Mouse (Mus musculus): Measurements from ENCODE around the gene Sik3. TPM values are rescaled to one million over a fixed set of nuclear protein-coding genes. Genes with fewer than 3 reads are reported as not detected.

Gene Sik3
- 10.6 and 10.8 TPM in 2 replicates for polyA plus RNA-seq (2014; fragmentation: Nextera tagmentation; extraction: Ambion mirVana)

- no peaks in the 10 kb centered on the region for H3K9me3 ChIP-seq (ENCODE audit: control insufficient read depth, low read length)
- H3K4me3 ChIP-seq (ENCODE audit: low read depth, low read length) = peak within 1 kb of the TSS; percentile 96
- H3K27me3 ChIP-seq (ENCODE audit: control insufficient read depth, insufficient read depth, low read length) = no peaks in the 10 kb centered on the region
- peak within 1 kb of the TSS; percentile 82 for H3K27ac ChIP-seq (replicated peaks; ENCODE audit: low read depth, low read length)
- peak within 1 kb of the TSS; percentile 95 for H3K4me2 ChIP-seq (ENCODE audit: low read depth, severe bottlenecking)
- peak; percentile 85 for ATAC-seq (ENCODE audit: insufficient number of reproducible peaks, low FRiP score, low TSS enrichment, low read depth)
- peaks cover 26% of the 10 kb centered on the region for H3K4me1 ChIP-seq (ENCODE audit: control insufficient read depth, insufficient read depth, low read length)
- WGBS = 3% methylated on average over 42 of the region's 78 CpGs
- peak within 1 kb of the TSS; percentile 93 for H3K9ac ChIP-seq (ENCODE audit: low read length)
- peak; percentile 95 for DNase-seq (ENCODE audit: low spot score)
- no peaks in the 10 kb centered on the region for H3K36me3 ChIP-seq (ENCODE audit: control insufficient read depth, insufficient read depth, low read length)
Observed at GRCm38 (mm10) chr9:46012091-46013008, at the start of gene Sik3, which contains the start of gene Pafah1b2. Gene Sik3 (plus strand): TSS chr9:46012820. Gene Pafah1b2 (minus strand): TSS chr9:46012690.

GRCm38 (mm10) chr9:45963577-45963976 is 49.0 kb upstream of the Sik3 start:
- ATAC-seq (ENCODE audit: insufficient number of reproducible peaks, low FRiP score, low TSS enrichment, low read depth) (no peak), DNase-seq (ENCODE audit: low spot score) (no peak)
- no peak overlapping the region for H3K4me3 ChIP-seq (ENCODE audit: low read depth, low read length)
- H3K27me3 ChIP-seq (ENCODE audit: control insufficient read depth, insufficient read depth, low read length) = no peaks in the 10 kb centered on the region
- H3K4me1 ChIP-seq (ENCODE audit: control insufficient read depth, insufficient read depth, low read length) = no peaks in the 10 kb centered on the region
- WGBS = 94% methylated on average over 6 of the region's 6 CpGs
- no peak overlapping the region for H3K9ac ChIP-seq (ENCODE audit: low read length)
- H3K27ac ChIP-seq (replicated peaks; ENCODE audit: low read depth, low read length) = no peak overlapping the region
- H3K9me3 ChIP-seq (ENCODE audit: control insufficient read depth, low read length) = no peaks in the 10 kb centered on the region
- H3K4me2 ChIP-seq (ENCODE audit: low read depth, severe bottlenecking) = no peak overlapping the region
- H3K36me3 ChIP-seq (ENCODE audit: control insufficient read depth, insufficient read depth, low read length) = peaks cover 15% of the 10 kb centered on the region; the same call in 1 of the 2 replicates

- WGBS = 79% methylated on average over 2 of the region's 2 CpGs
- Histone ChIP-seq H3K27ac (replicated peaks; ENCODE audit: low read depth, low read length) (no peak overlapping the region), H3K4me1 (ENCODE audit: control insufficient read depth, insufficient read depth, low read length) (no peaks in the 10 kb centered on the region), H3K27me3 (ENCODE audit: control insufficient read depth, insufficient read depth, low read length) (no peaks in the 10 kb centered on the region), H3K36me3 (ENCODE audit: control insufficient read depth, insufficient read depth, low read length) (peaks cover 17% of the 10 kb centered on the region; the same call in 1 of the 2 replicates), H3K4me3 (ENCODE audit: low read depth, low read length) (no peak overlapping the region), H3K4me2 (ENCODE audit: low read depth, severe bottlenecking) (no peak overlapping the region), H3K9ac (ENCODE audit: low read length) (no peak overlapping the region), H3K9me3 (ENCODE audit: control insufficient read depth, low read length) (no peaks in the 10 kb centered on the region)
- ATAC-seq (ENCODE audit: insufficient number of reproducible peaks, low FRiP score, low TSS enrichment, low read depth) (no peak), DNase-seq (ENCODE audit: low spot score) (no peak)
Observed at GRCm38 (mm10) chr9:45976884-45977283, 35.7 kb upstream of the Sik3 start.

GRCm38 (mm10) chr9:45979778-45980177 is 32.8 kb upstream of the Sik3 start:
- Histone ChIP-seq H3K4me1 (ENCODE audit: control insufficient read depth, insufficient read depth, low read length) (peaks cover 2% of the 10 kb centered on the region; the same call in 1 of the 2 replicates), H3K4me2 (ENCODE audit: low read depth, severe bottlenecking) (no peak overlapping the region), H3K27me3 (ENCODE audit: control insufficient read depth, insufficient read depth, low read length) (no peaks in the 10 kb centered on the region), H3K9me3 (ENCODE audit: control insufficient read depth, low read length) (no peaks in the 10 kb centered on the region), H3K4me3 (ENCODE audit: low read depth, low read length) (no peak overlapping the region), H3K9ac (ENCODE audit: low read length) (no peak overlapping the region), H3K36me3 (ENCODE audit: control insufficient read depth, insufficient read depth, low read length) (peaks cover 12% of the 10 kb centered on the region), H3K27ac (replicated peaks; ENCODE audit: low read depth, low read length) (no peak overlapping the region)
- ATAC-seq (ENCODE audit: insufficient number of reproducible peaks, low FRiP score, low TSS enrichment, low read depth) (no peak), DNase-seq (ENCODE audit: low spot score) (no peak)
- WGBS = 94% methylated on average over 2 of the region's 2 CpGs

- 100% methylated on average over 1 of the region's 1 CpGs for WGBS
- Histone ChIP-seq H3K9ac (ENCODE audit: low read length) (no peak overlapping the region), H3K27me3 (ENCODE audit: control insufficient read depth, insufficient read depth, low read length) (no peaks in the 10 kb centered on the region), H3K4me3 (ENCODE audit: low read depth, low read length) (no peak overlapping the region), H3K4me2 (ENCODE audit: low read depth, severe bottlenecking) (no peak overlapping the region), H3K27ac (replicated peaks; ENCODE audit: low read depth, low read length) (no peak overlapping the region), H3K4me1 (ENCODE audit: control insufficient read depth, insufficient read depth, low read length) (peaks cover 2% of the 10 kb centered on the region; the same call in 1 of the 2 replicates), H3K36me3 (ENCODE audit: control insufficient read depth, insufficient read depth, low read length) (peaks cover 9% of the 10 kb centered on the region), H3K9me3 (ENCODE audit: control insufficient read depth, low read length) (no peaks in the 10 kb centered on the region)
- no peak for DNase-seq (ENCODE audit: low spot score)
- no peak for ATAC-seq (ENCODE audit: insufficient number of reproducible peaks, low FRiP score, low TSS enrichment, low read depth)
Observed at GRCm38 (mm10) chr9:45980611-45981010, 32.0 kb upstream of the Sik3 start.

GRCm38 (mm10) chr9:45981331-45981730 is 31.3 kb upstream of the Sik3 start:
- H3K4me3 ChIP-seq (ENCODE audit: low read depth, low read length) = no peak overlapping the region
- H3K27me3 ChIP-seq (ENCODE audit: control insufficient read depth, insufficient read depth, low read length) = no peaks in the 10 kb centered on the region
- H3K4me1 ChIP-seq (ENCODE audit: control insufficient read depth, insufficient read depth, low read length) = peaks cover 2% of the 10 kb centered on the region; the same call in 1 of the 2 replicates
- no peak overlapping the region for H3K9ac ChIP-seq (ENCODE audit: low read length)
- no peak overlapping the region for H3K4me2 ChIP-seq (ENCODE audit: low read depth, severe bottlenecking)
- ATAC-seq (ENCODE audit: insufficient number of reproducible peaks, low FRiP score, low TSS enrichment, low read depth) (no peak), DNase-seq (ENCODE audit: low spot score) (no peak)
- H3K27ac ChIP-seq (replicated peaks; ENCODE audit: low read depth, low read length) = no peak overlapping the region
- H3K36me3 ChIP-seq (ENCODE audit: control insufficient read depth, insufficient read depth, low read length) = peaks cover 7% of the 10 kb centered on the region
- no peaks in the 10 kb centered on the region for H3K9me3 ChIP-seq (ENCODE audit: control insufficient read depth, low read length)

- Histone ChIP-seq H3K4me3 (ENCODE audit: low read depth, low read length) (peak overlapping the region; percentile 92), H3K9ac (ENCODE audit: low read length) (peak overlapping the region; percentile 98), H3K4me1 (ENCODE audit: control insufficient read depth, insufficient read depth, low read length) (peaks cover 2% of the 10 kb centered on the region; the same call in 1 of the 2 replicates), H3K27ac (replicated peaks; ENCODE audit: low read depth, low read length) (peak overlapping the region; percentile 92), H3K9me3 (ENCODE audit: control insufficient read depth, low read length) (no peaks in the 10 kb centered on the region), H3K4me2 (ENCODE audit: low read depth, severe bottlenecking) (peak overlapping the region; percentile 74), H3K36me3 (ENCODE audit: control insufficient read depth, insufficient read depth, low read length) (peaks cover 3% of the 10 kb centered on the region), H3K27me3 (ENCODE audit: control insufficient read depth, insufficient read depth, low read length) (no peaks in the 10 kb centered on the region)
- 2% methylated on average over 23 of the region's 23 CpGs for WGBS
- ATAC-seq (ENCODE audit: insufficient number of reproducible peaks, low FRiP score, low TSS enrichment, low read depth) (peak; percentile 49; the same call in 1 of the 2 replicates), DNase-seq (ENCODE audit: low spot score) (peak; percentile 56)
Observed at GRCm38 (mm10) chr9:45983676-45984408, 28.8 kb upstream of the Sik3 start.

Measured in limb, embryonic 11.5 days (tissue).